Mouse (Mus musculus) liver, embryonic 14.5 days (tissue): ENCODE data around the gene Car14.

Source experiments
- CTCF ChIP-seq: IDR thresholded peaks from 2 replicates; pipeline ENCODE4 v1.5.1; 2016; ENCODE audit warnings: antibody characterized with exemption, low read depth, control low read depth
- EP300 ChIP-seq: IDR thresholded peaks from 2 replicates; pipeline ENCODE4 v1.6.1; 2016; ENCODE audit warnings: antibody characterized with exemption, low read depth

DNA sequence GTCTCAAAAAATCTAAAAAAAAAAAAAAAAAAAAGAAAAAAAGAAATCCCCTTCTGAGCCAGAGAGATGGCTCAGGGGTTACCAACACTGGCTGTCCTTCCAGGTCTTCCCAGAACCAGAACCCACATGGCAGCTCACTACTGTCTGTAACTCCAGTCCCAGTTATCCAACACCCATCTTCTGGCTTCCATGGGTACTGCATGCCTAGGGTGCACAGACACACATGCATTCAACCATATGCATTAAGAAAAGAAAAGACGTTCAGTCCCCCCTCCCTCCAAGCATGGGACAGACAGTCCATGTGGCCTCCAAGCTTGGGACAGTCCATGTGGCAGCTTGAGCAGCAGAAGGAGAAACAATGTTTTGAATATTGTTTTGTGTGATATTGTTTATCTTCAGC, 27.7 kb upstream of the Car14 start:
- TF ChIP-seq CTCF = 0 out of 2 replicates have a peak, but pooled peaks have one; percentile 17
- TF ChIP-seq EP300 = no peak
